Mouse (Mus musculus) cerebellum, postnatal 10 days (tissue): ENCODE results near the gene Dbp.
"Not testable (repeated sequence)": the region's sequence is repeated elsewhere in the genome, so short reads cannot be mapped to it uniquely, and the experiment has no call there.

Experiments used
- DNase-seq, 2 experiments: peaks; one replicate each; pipeline ENCODE4 v3.0.0; 2021; ENCODE audit warnings: mixed read lengths in 2 of 2

Dbp gene

DNA sequence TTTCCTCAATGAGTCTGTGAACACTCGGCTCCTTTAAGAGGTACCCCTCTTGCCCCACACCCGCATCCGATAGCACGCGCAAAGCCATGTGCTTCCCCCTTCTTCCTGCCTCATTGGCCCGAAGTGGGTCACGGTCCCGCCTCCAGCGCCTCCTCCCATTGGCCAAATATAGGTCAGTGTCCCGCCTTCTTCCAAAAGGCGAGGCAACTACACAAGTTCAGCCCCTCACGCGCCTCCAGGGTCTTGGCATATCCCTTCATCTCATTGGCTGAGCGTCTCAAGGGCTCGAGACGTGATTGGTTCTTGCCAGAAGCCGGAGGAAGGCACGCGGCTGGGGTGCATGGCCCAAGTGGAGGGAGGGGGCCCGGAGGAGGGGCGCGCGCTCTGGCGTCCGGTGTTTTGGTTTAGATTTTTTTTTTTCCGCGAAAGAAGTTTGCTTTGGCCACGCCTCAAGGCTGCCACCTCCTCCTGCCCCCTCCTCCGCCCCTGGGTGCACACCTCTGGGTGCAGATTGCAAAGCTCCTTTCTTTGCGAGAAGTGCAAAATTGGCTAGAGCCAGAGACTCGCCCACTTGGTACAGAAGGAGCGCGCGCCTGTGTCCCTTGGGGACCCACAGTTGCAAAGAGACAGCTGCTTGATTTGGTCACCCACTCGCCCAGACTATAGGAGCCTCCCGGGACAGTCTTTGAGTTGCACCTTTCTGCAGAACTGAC lies at the start of gene Dbp:
Dbp (plus strand) TSS at position 359 of the 713 bp plus-strand sequence.
- peak; percentile 98 to 99 for DNase-seq

DNA sequence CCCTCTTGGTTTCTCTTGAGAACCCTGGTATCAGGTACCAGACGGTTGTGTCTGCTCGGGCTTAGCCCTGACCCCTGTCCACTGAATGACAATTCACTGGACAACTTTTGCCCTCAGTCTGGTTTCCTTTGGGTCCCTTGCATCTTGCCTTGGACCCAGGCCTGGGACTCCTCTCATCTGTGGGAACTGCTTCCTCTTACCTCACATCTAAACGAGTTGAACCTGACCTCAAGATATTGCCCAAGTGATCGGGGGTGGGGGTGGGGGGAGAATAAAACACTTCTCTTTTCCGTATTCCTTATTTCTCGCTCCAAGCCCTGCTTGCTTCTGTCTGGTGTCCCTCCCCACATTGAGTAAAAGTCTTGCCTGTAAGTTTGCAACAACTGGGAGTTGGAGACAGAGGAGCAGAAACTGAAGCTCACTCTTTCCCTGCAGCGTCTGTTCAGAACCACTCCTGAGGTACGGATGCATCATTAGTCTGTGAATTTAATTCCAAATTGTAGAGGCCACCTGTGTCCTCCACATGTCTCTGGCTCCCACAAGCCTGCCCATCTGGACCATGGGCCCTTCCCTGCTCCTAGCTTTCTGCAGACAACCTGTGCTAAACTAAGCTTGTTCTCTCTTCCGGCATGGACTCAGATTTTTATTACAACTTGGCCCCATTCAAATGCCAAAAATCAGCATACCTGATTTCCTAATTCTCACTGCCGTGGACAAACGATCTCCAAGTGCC lies 44.0 kb upstream of the Dbp start:
- DNase-seq: no peak

DNA sequence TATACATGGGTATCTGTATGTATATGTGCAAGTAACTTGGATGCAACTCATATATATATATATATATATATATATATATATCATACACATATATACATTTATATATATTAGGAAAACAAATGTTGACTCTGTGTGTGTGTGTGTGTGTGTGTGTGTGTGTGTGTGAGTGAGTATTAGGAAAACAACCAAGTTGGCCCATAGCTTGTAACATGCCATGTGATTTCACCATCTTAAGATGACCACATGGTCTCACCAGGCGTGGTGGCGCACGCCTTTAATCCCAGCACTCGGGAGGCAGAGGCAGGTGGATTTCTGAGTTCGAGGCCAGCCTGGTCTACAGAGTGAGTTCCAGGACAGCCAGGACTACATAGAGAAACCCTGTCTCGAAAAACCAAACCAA lies 43.2 kb upstream of the Dbp start:
- DNase-seq: not testable (repeated sequence)

DNA sequence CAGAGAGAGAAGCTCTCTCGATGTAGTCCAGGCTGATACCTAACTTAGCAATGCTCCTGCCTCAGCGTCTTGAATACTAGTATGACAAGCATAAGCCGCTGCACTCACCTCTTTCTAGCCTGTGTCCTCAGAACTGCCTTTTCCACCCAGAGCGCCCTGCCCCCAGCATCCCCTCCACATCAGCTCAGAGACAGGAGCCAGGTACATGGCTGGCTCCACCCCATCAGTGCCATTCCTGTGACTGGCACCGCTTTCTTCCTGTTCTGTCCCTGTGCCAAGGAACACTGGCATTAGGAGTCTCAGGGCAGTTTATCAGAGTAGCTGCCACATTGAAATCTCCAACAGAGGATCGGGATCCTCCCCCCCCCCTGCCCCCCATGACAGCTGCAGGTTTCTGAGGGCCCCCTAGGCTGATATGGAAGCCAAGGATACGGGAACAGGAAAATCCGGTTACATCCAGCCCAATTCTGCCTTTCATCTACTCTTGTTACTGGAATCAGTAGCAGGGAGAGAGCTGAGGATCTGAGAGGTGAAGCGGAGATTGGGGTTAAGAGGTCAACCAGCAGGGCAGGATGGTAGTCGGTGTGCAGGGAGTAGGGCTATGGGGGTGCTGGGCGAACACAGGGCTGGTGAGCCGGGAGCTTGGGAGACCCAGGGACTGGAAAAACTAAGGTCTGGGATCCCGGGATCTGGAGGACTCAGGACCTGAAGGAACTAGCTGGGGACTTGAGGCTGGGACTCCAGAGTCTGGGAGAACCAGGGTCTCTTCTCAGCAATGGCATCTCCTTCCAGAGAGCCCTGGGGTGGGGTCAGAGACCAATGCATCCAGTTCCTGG lies 39.4 kb upstream of the Dbp start:
- no peak for DNase-seq

DNA sequence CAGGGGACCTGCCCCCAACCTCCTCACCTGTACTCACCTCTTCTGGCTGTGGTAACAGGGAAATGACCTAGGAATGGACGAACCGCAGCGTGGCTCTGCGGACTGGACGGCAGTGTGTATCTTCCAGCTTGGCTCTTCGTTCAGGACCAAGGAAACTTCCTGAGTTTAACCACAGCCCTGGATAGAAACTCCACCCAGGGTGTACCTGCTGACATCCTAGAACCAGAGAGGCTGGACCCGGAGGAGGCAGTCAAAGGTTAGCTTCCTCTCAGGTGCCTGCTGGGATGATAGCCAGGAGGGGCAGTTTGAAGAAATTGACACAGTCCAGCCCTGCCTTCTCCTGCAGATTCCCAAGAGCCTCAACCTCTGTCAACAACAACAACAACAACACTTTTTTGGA lies 38.7 kb upstream of the Dbp start, which contains the start of gene Fut2:
Fut2 (minus strand) TSS at position 234 of the 400 bp plus-strand sequence.
- no peak for DNase-seq

DNA sequence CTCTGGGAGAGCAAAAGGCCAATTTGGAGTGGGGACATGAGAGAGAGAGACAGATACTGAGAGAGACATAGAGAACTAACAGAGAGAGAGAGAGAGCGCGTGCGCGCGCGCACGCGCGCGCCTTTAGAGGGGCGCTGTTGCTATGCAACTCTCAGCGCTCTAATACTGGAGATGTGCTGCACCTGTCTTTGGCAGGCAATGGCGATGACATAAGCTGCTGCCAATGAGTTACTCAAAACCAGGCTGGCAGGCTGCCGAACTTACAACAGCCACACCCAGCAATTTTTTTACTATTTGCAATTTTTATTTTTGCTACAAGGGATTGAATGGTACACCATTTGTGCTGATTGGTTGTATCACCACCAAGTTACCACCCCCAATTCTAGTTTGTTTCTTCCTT lies 37.1 kb upstream of the Dbp start:
- peak in 1 of 2 experiments; percentile 35 for DNase-seq

DNA sequence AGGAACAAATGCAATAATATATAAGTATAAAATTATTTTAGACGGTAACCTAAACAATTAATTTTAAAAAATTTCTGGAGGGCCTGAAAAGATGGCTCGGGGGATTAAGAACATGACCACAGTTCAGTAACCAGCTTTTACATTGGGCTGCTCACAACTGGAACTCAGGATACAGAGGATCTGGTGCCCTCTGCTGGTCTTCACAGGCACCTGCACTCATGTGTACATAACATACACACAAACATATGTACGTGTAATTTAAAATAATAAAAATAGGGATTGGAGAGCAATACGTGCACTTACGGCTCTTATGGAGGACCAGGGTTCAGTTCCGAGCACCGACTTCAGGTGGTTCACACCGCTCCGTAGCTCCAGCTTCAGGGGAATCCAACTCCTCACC lies 36.0 kb upstream of the Dbp start:
- DNase-seq: no peak

DNA sequence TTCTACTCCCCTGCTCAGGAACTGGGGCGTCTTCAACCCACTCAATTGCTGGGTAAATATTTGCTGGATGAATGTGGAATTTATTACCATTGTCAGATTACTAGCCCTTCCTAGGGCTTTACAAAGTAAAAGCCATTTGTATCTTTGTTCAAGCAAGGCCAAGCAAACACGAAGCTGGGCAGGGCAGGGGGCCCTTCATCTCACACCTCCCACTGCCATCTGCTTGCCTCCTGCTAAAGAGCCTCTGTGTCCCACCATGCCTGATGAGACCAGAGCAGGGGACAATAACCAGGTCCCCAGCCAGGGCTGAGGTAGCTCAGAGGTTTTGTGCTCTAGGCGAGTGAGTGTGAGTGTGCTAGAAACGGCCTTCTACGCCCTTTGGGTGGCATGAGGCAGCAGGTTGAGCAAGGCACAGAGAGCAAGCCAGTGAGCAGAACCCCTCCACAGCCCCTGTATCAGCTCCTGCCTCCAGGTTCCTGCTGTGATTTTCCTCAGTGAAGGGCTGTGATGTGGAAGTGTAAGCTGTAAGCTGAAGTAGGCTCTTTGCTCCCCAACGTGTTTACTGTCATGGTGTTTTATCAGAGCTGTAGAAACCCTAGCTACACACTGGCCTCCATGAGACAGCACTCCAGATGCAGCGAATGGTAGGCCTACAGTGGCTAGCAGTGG lies 27.1 kb upstream of the Dbp start:
- no peak for DNase-seq

DNA sequence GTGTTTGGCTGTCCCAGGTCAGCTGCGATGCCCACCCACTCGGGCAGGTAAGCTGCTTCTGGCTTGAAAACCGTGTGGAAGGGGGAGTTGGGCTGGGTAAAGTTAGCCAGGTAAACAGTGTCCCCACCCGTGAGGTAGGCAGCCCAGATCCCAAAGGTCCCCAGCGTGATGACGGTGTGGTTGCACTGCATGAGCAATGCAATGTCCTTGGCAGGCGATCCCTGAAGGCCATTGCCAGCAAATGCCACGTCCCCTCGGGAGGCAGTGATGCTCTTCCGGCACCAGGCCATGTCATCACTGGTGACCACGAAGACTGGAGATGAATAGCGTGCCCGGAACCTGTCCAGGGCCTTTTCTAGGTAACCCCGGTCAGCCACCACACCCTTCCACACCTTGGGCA lies 26.4 kb upstream of the Dbp start:
- DNase-seq: no peak

DNA sequence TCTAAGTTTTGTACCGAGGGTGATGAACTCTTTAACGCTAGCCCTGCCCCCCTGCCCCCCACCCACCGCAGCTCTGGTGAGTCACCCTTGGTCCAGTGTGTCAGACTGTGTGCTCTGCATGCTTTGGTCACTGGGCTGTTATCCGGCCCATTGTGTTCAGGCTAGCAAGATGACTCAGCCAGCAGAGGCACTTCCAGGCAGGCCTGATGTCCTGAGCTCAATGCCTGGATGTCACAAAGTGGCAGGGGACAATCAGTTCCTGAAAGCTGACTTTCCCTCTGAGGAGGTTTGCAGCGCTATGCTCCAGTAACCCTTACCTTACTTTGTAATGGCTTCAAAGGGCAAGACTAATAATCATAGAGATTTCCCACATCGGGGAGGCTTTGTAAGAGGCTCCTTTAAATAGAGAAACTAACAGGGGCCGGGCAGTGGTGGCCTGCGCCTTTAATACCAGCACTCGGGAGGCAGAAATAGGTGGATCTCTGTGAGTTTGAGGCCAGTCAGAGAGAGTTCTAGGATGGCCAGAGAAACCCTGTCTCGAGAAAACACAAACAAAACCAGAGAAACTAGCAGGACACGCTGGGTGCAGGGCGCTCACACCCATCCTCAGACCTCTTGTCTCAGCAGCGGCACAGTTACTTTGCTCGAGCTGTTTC lies 24.8 kb upstream of the Dbp start:
- no peak for DNase-seq

DNA sequence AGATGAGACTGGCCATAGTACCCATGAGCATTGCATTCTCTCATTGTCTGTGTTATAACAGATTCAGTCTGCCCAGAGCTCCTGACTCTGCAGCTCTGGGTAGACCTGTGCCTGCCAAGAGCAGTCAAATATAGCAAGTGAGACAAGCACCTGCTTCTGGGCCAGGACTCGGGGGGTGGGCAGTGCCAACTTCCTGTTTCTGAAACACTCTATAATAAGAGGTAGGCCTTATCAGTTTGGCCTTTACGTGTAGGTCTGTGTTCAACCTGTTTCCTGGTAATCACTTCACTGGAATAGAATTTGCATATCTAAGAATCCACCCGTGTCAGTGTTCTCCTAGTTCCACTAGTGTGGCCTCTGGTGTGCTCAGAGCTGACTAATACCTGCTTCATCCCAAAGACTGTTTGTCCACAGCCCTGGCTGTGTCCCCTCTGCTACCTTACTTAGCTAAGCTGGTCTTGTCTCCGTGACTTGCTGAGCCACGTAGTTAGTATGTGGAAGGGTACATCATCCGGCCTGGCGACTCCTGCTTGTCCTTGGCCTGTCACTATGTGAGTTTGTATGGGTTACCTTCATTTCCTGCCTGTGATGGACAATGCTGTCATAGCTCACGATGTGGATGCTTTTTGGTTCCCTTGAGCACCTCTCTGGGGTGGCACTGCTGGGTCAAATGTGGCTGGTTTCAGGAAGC lies 23.7 kb upstream of the Dbp start:
- DNase-seq: peak; percentile 41 to 45

DNA sequence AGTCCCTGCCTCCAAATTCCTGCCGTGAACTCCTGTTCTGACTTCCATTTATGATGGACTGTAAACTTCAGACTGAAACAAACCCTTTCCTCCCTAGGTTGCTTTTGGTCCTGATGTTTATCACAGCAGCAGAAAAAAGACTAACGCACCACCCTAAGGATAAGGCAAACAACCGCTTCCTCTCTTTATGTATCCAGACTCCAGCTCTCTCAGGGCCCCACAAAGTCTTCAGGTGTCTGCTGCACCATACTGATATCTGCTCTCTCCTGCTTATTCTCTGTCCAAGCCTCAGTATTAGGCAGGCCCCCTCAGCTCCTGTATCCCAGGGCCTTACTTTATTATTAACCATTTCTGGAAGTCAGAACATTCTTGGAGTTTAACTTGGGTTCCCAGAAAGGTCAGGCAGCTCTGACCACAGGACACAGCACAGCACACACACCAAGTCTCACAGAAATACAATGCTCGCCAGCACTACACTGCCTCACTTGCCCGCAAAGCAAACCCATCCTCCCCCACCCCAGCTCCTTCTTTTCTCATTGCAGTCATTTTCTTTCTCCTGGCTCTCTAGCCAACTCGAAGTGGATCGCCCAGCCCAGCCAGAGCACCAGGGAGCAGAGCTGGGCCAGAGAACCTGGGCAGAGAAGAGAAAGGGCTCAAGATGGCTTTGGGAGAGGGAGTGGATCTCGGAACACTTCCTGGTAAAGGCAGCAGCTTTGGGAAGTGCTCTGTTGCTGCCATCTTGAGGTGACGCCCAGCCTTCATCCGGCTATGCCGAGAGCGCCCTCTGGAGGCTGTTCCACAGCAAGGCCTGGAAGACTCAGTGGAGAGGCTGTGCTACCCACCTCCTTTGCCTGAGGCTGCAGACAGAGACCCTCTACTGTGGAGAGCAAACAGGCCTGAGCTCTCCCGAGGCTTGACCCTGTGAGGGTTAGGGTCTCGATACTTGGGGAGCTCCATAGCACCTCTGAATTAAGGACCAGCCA lies 22.5 kb upstream of the Dbp start:
- peak; percentile 96 to 98 for DNase-seq

DNA sequence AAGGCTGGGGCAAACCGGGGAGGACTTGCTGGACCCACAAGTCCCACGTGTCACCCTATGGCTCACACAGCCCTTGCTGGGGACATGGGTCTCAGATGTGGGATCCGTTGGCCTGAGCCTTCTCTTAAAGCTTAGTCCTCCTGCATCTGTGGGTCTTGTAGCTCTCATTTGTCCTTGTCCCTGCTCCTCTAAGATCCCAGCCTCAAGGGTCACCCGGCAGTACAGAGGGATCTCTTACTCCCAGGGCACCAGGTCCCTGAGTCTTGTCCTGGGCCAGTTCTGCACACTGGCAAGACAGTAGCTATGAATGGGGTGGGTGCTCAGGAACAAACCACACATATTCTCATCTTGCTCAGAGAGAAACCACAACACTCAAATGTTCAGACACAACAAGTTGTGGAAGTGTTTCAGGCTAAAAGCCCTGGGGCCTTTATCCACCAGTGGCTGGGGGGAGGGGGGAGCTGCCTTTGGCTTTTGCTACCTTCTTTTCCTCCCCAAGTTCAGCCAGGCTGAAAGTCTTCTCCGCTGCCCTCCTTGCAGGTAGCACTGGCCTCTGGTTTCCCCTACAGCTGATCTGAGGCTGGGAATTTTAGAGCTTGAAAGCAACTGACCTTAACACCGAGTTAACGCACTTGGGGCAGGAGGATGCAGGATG lies 21.4 kb upstream of the Dbp start, which contains the start of gene Ntn5:
Ntn5 (plus strand) TSS at position 627 of the 655 bp plus-strand sequence.
- no peak for DNase-seq

DNA sequence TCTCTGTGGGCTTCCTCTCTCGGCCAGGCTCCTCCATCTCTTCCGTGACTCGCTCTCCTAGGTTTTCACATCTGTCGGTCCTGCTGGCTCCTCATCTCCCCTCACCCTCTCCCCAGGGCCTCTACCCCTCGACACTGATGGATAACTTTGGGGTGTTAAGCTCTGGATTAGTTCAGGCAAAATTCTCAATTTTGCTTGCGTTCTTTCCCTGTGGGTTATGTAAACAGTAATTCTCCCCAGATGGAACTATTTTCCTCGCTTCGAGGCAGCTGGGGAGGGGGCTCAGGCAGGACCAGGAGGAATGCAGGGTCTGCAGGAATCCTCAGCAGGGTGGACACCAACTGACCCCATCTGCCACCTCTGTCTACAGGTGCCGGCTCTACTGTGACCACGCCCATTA lies 19.1 kb upstream of the Dbp start:
- DNase-seq: no peak

DNA sequence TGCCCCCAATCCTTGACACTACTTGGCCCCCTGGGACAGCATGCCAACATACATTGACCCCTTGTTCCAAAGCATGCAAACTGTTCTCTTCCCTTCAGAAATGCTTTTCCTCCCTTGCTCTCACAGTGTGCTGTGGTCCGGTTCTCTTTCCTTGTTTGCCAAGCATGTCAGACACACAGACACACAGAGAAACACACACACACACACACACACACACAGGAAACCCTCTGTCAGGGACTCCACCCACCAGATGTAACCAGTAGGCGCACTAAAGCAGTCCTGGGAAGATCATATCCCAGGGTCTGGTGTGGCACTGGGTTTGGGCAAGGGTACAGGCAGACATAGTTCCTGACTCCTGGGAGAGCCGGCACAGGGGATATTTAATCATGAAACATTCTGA lies 18.0 kb upstream of the Dbp start:
- peak in 1 of 2 experiments; percentile 12 for DNase-seq

DNA sequence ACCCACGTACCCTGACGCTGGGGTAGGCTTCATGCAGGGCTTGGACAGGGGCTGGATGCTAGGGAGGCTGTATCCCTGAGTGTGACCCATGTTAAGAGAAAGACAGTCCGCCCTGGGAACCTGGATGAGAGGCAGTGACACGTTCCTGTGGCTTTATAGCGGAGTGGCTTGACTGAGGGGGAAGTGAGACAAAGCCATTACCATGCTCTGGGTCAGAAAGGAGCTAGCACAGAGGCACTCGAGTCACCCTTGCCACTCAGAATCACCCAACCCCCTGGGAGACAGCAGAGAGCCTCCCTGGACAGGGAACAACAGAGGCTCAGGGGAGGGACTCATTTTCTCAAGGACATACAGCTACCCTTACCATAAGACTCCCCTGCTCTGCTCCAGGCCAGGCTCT lies 15.8 kb upstream of the Dbp start:
- DNase-seq: no peak

DNA sequence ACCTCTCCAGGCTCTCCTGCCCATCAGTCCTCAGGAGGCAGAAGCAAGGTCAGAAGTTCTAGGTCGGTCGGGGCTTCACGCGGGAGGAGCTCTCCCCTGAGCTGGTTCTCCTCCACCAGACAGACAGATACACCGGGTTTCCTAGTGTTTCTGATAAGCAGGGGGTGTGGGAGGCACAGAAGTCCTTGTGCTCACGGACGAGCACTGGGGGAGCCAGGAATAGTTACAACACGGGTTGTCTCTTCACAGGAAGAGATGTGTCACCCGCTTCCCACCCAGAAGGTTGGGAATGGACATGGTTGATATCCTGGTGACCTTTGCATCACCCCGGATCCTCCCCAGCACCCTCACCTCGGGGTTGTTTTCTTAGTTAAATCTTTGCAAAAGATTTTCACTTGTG lies 15.1 kb upstream of the Dbp start:
- no peak for DNase-seq

DNA sequence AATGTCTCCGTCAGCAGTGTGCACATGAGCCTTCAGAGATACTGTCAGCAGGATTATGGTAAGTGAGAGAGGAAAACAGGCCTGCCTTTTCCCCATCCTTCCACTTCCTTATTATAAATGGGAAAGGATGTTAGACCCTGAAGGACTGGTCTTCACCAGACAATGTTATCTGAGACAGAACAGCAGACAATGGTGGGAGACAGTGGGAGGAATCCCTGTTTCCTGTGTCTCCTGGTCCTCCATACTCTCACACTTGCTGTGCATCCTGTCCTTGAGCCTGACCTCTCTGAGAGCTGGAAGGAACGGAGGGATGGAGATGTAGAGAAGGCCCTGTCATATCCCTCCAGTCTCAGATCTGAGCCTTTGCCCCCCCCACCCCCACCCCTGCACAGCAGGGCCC lies 12.5 kb upstream of the Dbp start:
- no peak for DNase-seq

DNA sequence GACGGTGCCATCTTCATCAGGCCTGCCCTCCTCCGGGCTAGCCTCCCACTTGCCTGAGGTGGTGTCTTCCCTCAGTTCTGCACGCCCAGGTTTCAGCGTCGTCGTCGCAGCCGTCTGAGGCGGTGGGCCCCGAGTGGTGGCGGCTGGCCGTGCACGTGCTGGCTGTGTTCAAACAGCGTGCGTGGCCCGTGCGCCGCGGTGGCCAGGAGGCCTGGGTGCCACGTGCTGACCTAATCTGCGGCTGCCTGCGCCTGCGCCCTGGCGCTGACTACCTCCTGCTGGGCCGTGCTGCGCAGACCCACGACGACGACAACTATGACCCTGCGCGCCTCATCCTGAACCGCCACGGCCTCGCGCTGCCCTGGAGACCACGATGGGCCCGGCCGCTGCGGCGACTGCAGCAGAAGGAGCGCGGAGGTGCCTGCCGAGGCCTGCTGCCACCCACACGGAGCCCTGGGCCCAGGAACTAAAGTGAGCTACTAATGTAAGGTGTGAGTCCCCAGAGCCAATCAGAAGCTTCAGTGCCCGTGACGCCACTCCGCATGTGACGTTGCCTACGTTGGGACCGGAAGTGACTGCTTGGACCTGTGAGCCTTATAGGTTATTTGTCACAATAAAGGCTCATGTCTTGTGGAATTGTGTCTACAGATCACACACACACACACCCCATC lies 10.8 kb upstream of the Dbp start, which contains the start of gene Sec1:
Sec1 (minus strand) TSS at position 482 of the 671 bp plus-strand sequence.
- peak in 1 of 2 experiments; percentile 7 for DNase-seq
